Mouse (Mus musculus) cerebellum, adult 8-10 months (tissue): ENCODE results near the gene Eif4g3.
"Not testable (repeated sequence)": the region's sequence is repeated elsewhere in the genome, so short reads cannot be mapped to it uniquely, and the experiment has no call there.

ENCODE experiments used
- DNase-seq: peaks from one replicate; pipeline ENCODE4 v3.0.0; 2022

Gene Eif4g3

DNA sequence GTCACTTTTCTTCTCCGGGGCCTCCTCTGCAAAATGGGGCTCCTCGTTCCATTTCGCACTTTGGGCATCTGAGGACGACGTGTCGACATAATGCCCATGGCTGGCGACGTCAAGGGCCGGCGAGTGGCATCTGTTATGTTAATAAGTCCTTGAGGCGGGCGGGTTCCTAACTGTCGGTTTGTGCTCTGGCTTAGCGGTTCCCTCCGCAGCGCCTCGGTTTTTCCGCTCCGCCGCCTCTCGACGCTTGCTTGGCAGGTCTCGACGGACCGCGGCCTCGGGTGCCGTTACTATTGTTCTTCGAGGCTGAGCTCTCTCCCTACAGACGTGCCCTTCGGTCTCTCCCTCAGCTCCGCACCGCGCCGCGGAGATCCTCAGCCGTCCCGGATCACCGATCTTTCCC, at the start of gene Eif4g3:
Gene Eif4g3, plus strand, starts transcription at position 133 of the 400 bp plus-strand sequence.
- DNase-seq = no peak

GRCm38 (mm10) chr4:137943540-137943939, 49.3 kb upstream of the Eif4g3 start:
- no peak for DNase-seq

- no peak for DNase-seq
Measured at GRCm38 (mm10) chr4:137945376-137945775, 47.4 kb upstream of the Eif4g3 start.

- no peak for DNase-seq
Measured at GRCm38 (mm10) chr4:137946419-137946818, 46.4 kb upstream of the Eif4g3 start.

GRCm38 (mm10) chr4:137952840-137953239, 40.0 kb upstream of the Eif4g3 start:
- DNase-seq = peak; percentile 85

DNA sequence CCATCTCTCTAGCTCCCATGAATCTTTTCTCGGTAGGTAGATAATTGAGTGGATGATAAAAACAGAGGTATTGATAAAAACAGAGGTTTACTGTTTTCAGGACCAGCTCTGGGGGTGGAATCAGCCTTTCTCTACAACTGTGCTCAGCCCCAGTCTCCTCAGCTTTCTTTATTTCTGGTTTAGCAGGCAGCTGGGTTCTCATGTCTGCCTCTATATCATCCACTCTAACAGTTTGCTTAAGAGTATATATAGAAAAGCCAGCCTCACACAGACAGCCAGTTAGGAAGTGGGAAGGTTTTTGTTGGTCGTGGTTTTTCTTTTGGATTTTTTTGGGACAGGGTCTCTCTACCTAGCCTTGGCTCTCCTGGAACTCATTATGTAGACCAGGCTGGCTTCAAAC, 38.6 kb upstream of the Eif4g3 start:
- no peak for DNase-seq

- DNase-seq = no peak
Measured at GRCm38 (mm10) chr4:137954926-137955396, 37.9 kb upstream of the Eif4g3 start.

- no peak for DNase-seq
Measured at GRCm38 (mm10) chr4:137956260-137956659, 36.6 kb upstream of the Eif4g3 start.

DNA sequence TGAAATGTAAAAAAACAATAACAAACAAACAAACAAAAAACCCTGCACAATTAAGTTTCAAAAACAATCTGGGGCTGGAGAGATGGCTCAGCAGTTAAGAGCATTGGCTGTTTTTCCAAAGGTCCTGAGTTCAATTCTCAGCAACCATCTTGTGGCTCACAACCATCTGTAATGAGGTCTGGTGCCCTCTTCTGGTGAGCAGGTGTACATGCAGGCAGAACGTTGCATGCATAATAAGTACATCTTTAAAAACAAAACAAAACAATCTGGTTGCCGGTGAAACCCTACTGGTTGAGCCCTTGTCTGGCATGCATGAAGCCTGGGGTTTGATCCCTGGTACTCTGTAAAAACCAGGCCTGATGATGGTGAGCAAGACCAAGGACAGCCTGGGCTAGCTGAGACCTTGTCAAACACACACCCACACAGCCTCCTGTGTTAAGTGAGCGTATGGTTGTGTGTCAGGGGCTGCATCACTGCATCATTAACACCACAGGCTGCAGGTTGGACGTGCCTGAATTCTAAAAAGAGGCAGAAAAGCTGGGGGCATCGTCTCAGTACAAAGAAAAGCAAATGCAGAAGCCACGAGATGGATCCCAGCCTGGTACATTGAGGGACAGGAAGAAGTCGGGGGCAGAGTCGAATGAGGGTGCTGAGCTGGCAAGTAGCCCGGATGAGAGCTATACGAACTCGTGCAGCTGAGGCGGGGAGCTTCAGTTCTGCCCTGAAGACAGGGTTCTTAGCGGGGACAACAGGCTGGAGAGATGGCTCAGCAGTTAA, 32.7 kb upstream of the Eif4g3 start:
- no peak for DNase-seq

DNA sequence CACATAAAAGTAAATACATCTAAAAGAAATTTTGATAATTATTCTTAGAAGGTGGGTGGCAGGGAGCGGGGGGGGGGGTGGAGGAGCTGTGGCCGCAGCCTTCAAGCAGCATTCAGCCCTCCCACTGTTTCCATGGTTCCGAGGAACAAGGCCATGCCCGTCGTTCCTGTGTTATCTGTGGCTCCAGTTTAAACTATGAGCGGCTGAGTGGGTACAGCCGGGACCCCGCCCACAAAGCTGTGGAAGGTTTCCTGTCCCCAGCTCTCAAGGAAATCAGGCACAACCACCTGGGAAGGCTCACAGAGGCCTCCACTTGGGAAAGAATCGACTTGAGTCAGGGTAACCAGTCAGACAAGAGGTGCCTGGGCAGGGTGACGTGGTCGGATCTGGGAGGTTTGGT, 32.1 kb upstream of the Eif4g3 start:
- DNase-seq = no peak

DNA sequence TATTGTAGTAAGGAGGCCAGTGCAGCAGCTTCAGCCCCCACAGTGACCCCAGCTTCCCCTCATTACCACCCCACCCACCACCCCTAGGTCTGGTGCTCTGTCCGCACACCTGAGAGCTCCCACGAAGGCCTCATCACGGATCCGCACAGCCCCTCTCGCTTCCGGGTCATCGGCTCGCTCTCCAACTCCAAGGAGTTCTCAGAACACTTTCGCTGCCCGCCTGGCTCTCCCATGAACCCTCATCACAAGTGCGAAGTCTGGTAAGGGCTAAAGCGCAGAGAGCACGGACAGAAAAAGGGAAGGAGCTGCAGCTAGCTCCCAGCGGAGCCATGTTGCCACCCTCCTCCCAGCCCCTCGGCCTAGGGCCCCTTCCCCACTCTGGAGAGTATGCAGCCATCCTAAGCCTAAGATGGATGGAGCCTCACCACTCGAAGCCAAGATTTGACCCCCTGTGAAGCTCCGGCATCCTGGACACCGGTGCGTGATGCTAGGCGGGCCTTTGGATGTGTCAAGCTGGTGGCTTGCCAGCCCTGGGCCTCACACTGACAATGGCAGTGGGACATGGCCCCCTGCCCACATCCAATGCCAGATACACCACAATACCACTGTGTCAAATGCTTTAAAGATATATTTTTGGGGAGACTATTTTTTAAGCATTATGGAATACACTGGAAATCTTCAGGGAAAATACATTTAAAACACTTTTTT, 30.0 kb upstream of the Eif4g3 start:
- no peak for DNase-seq

DNA sequence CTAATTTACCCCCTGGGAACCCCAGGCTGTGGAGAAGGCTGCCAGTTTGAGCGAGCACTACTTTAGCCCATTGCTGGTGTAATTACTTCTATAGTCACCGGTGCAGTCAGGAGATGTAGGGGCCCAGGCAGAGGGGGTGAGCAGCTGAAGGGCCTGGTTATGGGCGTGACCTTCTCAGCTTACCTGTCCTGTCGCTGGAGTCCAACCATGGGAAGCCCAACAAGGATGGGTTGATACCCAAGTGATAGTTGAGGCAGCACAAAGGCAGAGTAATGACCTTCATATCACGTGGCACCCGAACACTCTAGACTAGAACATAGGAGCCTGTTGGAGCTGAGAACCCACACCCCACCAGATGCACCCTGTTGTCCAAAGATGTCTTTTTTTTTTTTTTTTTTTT, 29.4 kb upstream of the Eif4g3 start:
- DNase-seq = no peak

- DNase-seq = peak; percentile 83
Measured at GRCm38 (mm10) chr4:137963881-137964584, 28.8 kb upstream of the Eif4g3 start.

DNA sequence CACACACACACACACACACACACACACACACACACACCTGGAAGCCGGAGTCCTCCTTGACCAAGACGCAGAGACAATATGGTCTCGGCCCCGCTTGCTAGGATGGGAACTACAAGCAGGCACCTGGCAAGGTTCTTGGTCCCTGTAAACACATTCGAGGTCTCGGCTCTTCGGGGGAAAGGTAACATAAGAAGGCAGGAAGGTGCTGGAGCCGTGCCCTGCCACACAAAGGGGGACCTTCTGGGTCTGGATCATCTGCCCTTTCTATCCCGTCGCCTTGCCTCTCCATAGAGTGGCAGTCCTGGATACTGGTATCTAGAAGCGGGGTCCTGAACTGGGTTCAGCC, 28.3 kb upstream of the Eif4g3 start:
- DNase-seq = no peak

- peak; percentile 73 for DNase-seq
Measured at GRCm38 (mm10) chr4:137968203-137968602, 24.6 kb upstream of the Eif4g3 start.

DNA sequence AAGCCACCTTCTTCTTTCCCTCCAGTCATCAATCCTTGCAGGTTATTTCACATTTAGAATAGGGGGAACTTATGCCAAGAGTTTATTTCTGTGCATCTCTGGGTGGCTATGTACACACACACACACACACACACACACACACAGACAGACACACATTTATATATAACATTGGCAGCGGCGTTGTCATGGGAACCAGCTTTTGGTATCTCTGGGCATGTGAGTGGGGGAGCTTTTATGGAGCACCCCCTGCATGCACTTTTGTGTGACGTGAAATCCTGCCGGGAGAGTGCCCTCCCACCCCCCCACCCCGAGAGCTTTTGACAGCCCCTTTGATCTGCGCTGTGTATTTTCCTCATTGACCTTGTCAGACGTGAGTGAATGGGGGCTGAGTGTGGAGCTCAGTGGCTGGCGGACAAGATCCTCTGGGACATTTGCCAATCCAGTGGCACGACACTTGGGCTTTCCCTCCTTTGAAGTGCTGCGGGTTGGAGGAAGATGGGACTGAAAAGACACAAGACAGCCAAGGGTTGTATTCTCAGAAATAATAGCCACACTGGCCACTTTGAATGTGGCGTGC, 22.1 kb upstream of the Eif4g3 start:
- DNase-seq = not testable (repeated sequence)

GRCm38 (mm10) chr4:137974856-137975432, 17.9 kb upstream of the Eif4g3 start:
- DNase-seq = not testable (repeated sequence)

GRCm38 (mm10) chr4:137979066-137979644, 13.7 kb upstream of the Eif4g3 start:
- not testable (repeated sequence) for DNase-seq

DNA sequence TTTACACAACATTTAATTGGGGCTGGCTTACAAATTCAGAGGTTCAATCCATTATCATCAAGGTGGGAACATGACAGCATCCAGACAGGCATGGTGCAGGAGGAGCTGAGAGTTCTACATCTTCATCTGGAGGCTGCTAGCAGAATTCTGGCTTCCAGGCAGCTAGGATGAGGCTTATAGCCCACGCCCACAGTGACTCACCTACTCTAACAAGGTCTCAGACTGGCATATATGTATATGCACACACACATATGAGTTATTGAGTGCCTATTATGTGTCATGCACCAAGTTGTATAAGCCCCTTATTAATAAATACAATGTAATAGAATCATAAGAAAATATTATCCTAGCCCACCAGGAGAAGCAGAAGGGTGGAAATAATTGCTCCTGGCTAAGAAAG, 10.0 kb upstream of the Eif4g3 start:
- no peak for DNase-seq

DNA sequence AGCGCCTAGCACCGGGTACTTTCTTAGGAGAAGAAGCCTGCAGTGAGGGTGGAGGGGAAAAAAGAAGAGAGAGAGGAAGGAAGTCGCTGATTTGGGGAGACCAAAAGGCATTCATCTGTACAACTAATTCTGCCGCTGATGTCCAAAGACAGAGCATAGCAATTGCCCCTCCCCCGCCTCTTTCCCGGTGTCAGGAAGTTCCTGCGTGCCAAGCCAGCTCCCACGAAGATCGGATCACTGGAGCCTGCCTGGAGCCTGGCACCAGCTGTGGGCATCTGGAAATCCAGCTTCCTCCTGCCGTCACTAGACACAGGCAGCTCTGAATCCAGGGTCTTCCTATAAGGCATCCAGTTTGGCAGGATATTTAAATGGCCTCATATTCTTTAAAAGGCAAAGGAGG, 8.6 kb upstream of the Eif4g3 start:
- DNase-seq = no peak

GRCm38 (mm10) chr4:137984746-137985145, 8.1 kb upstream of the Eif4g3 start:
- DNase-seq = no peak

- DNase-seq = no peak
Measured at GRCm38 (mm10) chr4:137989426-137989825, 3.4 kb upstream of the Eif4g3 start.

GRCm38 (mm10) chr4:137990433-137990832, 2.4 kb upstream of the Eif4g3 start:
- no peak for DNase-seq
